Mouse (Mus musculus) heart, embryonic 14.5 days (tissue): ENCODE results near the gene Spin2e. TPM values are rescaled to one million over a fixed set of nuclear protein-coding genes. Genes with fewer than 3 reads are reported as not detected.
"Not testable (repeated sequence)": the region's sequence is repeated elsewhere in the genome, so short reads cannot be mapped to it uniquely, and the experiment has no call there.

Source experiments
- ATAC-seq: fragments of 200-750 bp; cut with Nextera tagmentation; 2 replicates; pipeline ENCODE4 v1.8.0; 2017; ENCODE audit warnings: low read depth, moderate TSS enrichment; ENCODE audit not compliant: insufficient number of reproducible peaks, insufficient read depth, low FRiP score
- H3K27ac ChIP-seq, 2 experiments: fragments of 200-500 bp in 1 of 2; fragments of 300-500 bp in 1 of 2; sonication (generic) in 1 of 2; replicated peaks in 1 of 2; 2 replicates each; pipeline ENCODE4 v1.5.1; 2012 to 2014; ENCODE audit warnings: low read depth in 2 of 2, low read length in 2 of 2, control low read depth in 1 of 2, mild to moderate bottlenecking in 1 of 2, mixed read lengths in 1 of 2; ENCODE audit not compliant: control insufficient read depth in 1 of 2, insufficient read depth in 1 of 2
- H3K27me3 ChIP-seq: fragments of 300-500 bp; sonication (generic); 2 replicates; pipeline ENCODE4 v1.6.1; 2014; ENCODE audit warnings: mild to moderate bottlenecking, low read length, control low read depth; ENCODE audit not compliant: control insufficient read depth, insufficient read depth
- H3K36me3 ChIP-seq: fragments of 300-500 bp; sonication (generic); 2 replicates; pipeline ENCODE4 v1.6.1; 2014; ENCODE audit warnings: mild to moderate bottlenecking, control low read depth, low read length, mixed read lengths; ENCODE audit not compliant: control insufficient read depth, insufficient read depth
- H3K4me1 ChIP-seq, 2 experiments: fragments of 200-500 bp in 1 of 2; fragments of 300-500 bp in 1 of 2; sonication (generic) in 1 of 2; 2 replicates each; pipeline ENCODE4 v1.6.1; 2012 to 2014; ENCODE audit warnings: low read length in 2 of 2, control low read depth in 1 of 2, mixed read lengths in 1 of 2; ENCODE audit not compliant: control insufficient read depth in 2 of 2, insufficient read depth in 2 of 2
- H3K4me2 ChIP-seq: fragments of 300-500 bp; sonication (generic); 2 replicates; pipeline ENCODE4 v1.6.1; 2014; ENCODE audit warnings: mild to moderate bottlenecking, low read length
- H3K4me3 ChIP-seq, 2 experiments: fragments of 200-500 bp in 1 of 2; fragments of 300-500 bp in 1 of 2; sonication (generic) in 1 of 2; 2 replicates each; pipeline ENCODE4 v1.5.1; 2012 to 2014; ENCODE audit warnings: low read length in 2 of 2, mild to moderate bottlenecking in 2 of 2, control low read depth in 1 of 2, low read depth in 1 of 2, moderate library complexity in 1 of 2; ENCODE audit not compliant: control insufficient read depth in 1 of 2, insufficient read depth in 1 of 2
- H3K9ac ChIP-seq: fragments of 300-500 bp; sonication (generic); 2 replicates; pipeline ENCODE4 v1.6.1; 2014; ENCODE audit warnings: mild to moderate bottlenecking, low read length
- H3K9me3 ChIP-seq: fragments of 300-500 bp; sonication (generic); 2 replicates; pipeline ENCODE4 v1.6.1; 2016; ENCODE audit warnings: low read length, control low read depth; ENCODE audit not compliant: control insufficient read depth
- WGBS: fragments of 180-500 bp; shearing (Covaris S2); extraction: QIAGEN DNeasy Blood & Tissue Kit; methylation state at CpG from one replicate; pipeline ENCODE4 v1.1.7; 2014; 5-methylcytosine and 5-hydroxymethylcytosine counted together
- polyA plus RNA-seq: library from polyadenylated mRNA; unstranded; fragments of >200 nt; fragmentation: Nextera tagmentation; extraction: Ambion mirVana; gene quantifications from 2 replicates; pipeline ENCODE4 v1.2.1, GENCODE M21; 2014

Gene Spin2e
- not detected in 2 replicates for polyA plus RNA-seq

DNA sequence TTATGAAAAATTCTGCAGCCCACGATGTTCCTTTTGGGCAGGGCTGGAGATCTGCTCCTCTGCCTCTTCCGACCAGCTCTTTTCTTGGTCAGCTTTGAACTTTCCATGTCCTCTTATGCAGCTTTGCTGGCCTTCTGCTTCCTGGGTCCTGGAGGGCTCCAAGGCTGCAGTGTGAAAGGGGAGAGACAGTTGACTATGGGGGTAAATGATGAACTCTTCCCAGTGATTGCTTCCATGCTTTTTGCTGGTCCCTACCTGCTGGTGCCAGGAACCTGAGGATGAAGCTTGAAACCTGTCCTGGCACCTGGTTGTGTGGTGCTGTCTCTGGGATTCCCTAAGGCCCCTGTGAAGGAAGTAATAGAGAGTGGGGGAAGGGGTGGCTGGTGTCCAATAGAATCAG, at the start of gene Spin2e:
Spin2e (minus strand) TSS at position 101 of the 400 bp plus-strand sequence.
- not testable (repeated sequence) for H3K27me3 ChIP-seq, H3K4me3 ChIP-seq, H3K4me2 ChIP-seq, H3K36me3 ChIP-seq, H3K27ac ChIP-seq, H3K9ac ChIP-seq, H3K4me1 ChIP-seq, H3K9me3 ChIP-seq, ATAC-seq
- WGBS: 80% methylated on average over 1 of the region's 2 CpGs

DNA sequence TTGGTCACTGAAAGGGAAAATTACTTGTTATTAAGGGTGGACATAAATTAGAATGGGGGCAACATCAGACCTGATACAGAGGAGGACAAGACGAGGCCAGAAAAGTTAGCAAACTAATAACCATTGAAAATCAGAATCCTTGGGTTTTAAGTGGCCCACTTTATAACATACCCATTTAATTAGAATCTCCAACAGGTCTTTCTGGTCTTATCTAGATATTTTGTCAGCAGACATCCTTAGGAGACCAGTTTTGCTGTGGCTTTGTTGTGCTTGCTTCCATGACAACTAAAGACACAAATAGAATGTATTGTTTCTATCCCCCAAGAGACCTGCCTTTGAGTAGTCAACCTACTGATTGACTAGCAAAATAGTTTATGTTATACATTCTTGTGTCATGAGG, 44.5 kb downstream of the Spin2e start, which contains the start of gene Gm21883:
Gm21883 (minus strand) TSS at position 101 of the 400 bp plus-strand sequence.
- H3K4me3 ChIP-seq, H3K27ac ChIP-seq, H3K36me3 ChIP-seq, H3K27me3 ChIP-seq, H3K9me3 ChIP-seq, H3K4me1 ChIP-seq, ATAC-seq, H3K9ac ChIP-seq, H3K4me2 ChIP-seq: not testable (repeated sequence)
- WGBS: no CpG with 5 or more reads among the region's 1 CpGs

Other genes starting within 250 kb of the Spin2e start
- gene Btbd35f19, start 235.0 kb downstream of the Spin2e start, polyA plus RNA-seq: not detected in 2 replicates
- gene Gm21883, start 44.6 kb downstream of the Spin2e start, polyA plus RNA-seq: not detected in 2 replicates
- not detected in 2 replicates for gene Btbd35f25, start 98.2 kb upstream of the Spin2e start, polyA plus RNA-seq